Mouse (Mus musculus): Measurements from ENCODE around the gene Hist1h3h.
"Not testable (repeated sequence)": the region's sequence is repeated elsewhere in the genome, so short reads cannot be mapped to it uniquely, and the experiment has no call there.

DNA sequence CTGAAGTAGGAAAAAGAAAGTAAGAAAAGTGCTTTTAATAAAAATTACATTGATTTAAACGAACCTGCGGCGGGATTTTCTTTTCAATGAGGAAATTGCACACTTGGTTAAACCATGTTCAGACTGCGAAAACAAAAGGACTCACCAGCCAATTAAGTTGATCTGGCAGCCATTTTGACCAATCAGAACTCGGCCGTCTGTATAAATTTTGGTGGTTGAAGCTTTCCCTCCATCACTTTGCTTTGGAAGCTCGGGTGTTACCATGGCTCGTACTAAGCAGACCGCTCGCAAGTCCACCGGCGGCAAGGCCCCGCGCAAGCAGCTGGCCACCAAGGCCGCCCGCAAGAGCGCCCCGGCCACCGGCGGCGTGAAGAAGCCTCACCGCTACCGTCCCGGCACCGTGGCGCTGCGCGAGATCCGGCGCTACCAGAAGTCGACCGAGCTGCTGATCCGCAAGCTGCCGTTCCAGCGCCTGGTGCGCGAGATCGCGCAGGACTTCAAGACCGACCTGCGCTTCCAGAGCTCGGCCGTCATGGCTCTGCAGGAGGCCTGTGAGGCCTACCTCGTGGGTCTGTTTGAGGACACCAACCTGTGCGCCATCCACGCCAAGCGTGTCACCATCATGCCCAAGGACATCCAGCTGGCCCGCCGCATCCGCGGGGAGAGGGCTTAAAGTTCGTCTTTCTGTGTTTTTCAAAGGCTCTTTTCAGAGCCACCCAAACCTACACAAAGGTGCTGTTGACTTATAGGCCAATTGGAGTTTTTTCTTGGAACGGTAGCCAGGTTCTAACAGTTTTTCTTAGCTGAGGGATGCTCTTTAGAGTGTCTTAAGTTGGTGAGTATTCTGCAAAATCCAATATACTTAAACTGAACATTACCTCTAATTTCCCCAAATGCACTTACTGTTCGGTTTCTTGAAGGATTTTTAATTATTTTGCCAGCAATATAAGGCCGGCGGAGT, at the start of gene Hist1h3h:
- not testable (repeated sequence) for TF ChIP-seq POLR2A (IDR thresholded peaks at IDR 0.05; ENCODE audit: borderline replicate concordance, low read depth, low read length); CTCF (IDR thresholded peaks at IDR 0.05; ENCODE audit: low read depth, low read length)
